Mouse (Mus musculus): ENCODE measurements around the gene Lilr4b.

- no peak for TF ChIP-seq CTCF (IDR thresholded peaks at IDR 0.05; ENCODE audit: borderline replicate concordance, insufficient read depth, low read depth, low read length)
- TF ChIP-seq POLR2A (IDR thresholded peaks at IDR 0.05; ENCODE audit: borderline replicate concordance, insufficient read depth, low read length), result no peak
Observed at GRCm38 (mm10) chr10:51432940-51433339, 47.5 kb upstream of the Lilr4b start.
